Mouse (Mus musculus): ENCODE results near the gene Fam151b.

The Fam151b gene

DNA sequence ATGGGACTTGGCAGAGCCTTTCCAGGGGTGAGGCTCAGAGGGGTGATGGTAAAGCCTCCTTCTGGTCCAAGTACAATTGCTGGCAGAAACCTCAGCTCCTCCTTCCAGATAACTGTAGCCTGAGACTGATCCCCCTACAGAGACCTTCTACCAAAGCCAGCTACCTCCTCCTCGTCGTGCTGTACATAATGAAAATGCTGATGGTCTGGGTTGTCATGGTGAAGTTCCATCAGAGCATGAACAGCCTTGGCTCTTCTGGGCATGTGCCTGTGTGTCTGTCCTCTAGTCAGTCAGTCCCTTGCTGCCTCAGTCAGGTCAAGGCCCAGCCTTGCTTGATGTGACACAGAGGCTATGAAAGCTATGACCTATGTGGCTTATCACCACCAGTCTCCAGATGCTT lies 73.3 kb downstream of the Fam151b start:
- no peak for DNase-seq

DNA sequence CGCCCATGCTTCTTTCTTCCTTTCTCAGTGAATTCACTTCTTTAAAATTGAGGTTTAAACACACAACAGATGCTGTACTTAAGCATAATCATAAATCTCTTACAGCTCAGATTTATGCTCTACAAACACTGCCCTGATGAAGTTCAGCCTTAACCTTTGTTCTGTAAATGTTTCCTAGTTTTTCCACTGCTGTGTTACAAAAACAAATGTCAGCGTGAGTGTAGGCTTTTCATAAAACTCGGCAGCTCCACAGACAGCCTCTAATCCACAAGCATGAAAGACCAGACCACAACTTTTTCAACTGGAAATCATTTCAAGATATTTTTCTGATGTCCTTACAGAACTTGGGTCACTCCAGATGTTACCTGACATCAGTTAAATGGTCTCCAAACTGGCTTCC lies 80.3 kb downstream of the Fam151b start:
- DNase-seq, result no peak

DNA sequence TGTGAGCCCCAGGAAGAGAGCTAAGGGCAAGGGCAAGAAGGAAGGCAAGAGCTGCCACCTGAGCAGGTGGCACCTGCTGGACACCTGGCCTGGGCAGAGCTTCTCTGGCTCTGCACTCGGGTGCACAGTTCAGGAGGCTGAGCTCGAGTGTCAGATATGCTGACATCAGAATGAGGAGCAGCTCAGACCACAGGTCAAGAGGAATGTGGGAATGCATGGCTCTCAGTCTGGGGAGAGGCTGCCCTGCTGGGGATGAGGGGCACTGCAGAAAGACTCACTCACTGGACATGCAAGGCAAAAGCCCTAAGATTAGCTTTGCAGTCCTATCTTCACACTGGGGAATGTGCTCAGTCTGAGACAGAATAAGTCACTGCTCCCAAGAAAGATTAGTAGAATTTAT lies 81.8 kb downstream of the Fam151b start:
- peak; percentile 26 to 28 for DNase-seq
